Mouse (Mus musculus) embryo, embryonic 10 days (tissue): ENCODE measurements around the gene Ap1s1.
A peak's percentile ranks its signal among the peaks of the same experiment; 100 is the strongest.

Experiments
- DNase-seq: peaks from one replicate; pipeline ENCODE4 v3.0.0-alpha.2; 2015; ENCODE audit warnings: low spot score

Gene Ap1s1

DNA sequence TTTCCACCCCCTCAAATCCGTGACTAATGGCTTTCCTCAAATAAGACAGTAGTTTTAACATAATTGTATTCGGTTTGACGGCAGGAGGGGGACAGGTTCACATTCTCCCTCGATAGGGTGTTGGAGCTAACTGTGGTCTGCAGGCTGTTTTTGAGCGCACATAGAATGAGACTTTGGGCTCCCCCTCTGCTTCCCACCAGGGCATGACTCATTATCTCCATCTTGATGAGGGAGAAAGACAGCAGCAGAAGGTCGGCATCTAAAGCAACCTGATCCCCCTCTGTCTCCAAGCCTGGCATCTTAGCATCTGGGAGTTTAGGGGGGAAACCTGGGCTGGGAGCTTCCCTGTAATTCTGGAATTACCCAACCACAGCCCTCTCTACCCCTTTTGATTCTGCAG is 19.5 kb upstream of the Ap1s1 start:
- no peak for DNase-seq

DNA sequence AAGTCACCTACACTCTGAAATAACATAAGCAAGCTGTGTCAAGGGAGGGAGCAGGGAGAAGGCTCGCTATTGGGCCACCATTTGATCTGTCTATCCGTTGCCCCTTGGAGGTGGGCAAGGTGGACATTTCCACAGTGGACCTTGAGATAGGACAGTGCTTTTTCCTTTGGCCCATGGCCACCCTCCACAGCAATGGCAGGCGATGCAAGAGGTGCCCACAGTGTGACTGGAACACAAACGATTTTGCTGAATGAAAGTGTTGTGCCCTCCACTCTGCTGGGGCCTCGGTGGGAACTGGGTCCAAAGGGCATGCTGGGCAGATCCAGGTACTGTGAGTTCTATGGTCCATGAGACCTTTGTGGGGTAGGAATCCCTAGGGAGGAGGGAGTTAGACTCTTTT is 16.7 kb upstream of the Ap1s1 start:
- DNase-seq = no peak

DNA sequence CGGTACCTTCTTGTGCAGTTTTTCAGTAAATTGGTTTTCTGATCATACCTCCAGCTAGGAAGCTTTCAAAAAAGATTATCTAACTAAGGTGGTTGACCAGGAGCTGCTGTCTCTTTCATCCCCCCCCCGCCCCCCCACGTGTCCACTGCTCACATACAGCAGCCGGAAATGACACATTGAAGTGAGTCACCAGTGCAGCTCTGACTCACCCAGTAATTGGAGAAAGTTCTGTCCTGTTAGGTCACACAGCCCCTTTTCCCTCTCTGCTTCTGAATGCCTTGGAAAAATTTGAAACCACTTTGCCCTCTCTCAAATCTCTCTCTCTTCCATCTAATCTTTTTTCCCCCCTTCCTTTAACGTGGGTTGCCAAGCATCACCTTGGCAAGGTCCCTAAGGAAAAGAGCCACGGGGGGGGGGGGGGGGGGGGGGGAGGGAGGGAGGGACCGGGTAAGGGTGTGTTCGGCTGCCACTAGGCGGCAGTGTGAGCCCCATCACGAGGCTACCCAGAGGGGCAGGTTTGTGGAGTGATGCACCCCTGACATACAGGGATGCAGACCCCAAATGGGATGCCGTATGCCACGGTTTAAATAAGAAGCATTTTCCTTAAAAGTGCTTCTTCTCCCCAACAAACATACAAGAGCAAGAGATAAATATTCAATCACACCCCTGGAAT is 16.0 kb upstream of the Ap1s1 start:
- DNase-seq = peak; percentile 54

DNA sequence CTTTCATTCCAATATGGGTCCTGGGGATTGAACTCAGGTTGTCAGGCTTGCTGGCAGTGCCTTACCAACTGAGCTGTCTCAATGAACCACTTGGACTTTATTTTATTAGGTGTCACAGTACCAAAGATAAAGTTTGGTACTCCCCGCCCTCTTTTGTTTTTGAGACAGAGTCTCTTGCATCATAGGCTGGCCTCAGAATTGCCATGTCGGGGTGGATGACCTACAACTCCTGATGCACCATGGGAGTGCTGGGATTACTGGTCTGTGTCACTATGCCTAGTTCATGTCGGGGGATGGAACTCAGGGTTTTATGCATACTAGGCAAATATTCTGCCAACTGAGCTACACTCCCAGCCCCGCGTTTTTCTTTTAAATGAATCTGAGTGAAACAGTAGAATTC is 8.9 kb upstream of the Ap1s1 start:
- no peak for DNase-seq

DNA sequence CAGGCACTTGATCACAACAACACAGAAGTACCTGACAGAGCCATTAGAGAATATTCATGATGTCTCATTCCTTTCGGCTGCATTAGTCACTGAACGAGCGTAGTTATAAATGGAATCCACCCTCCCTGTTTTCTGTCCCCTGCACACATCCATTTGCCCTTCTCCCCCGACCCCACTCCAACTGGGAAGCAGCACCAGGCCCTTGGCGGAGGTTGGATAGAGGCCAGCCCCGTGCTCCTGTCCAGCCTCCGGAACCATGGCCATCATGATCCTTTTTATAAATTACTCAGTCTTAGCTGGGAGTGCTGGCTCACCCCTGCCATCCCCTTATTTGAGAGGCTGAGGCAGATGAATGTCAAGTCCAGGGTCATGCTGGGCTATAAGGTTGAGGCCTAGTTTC is 8.4 kb upstream of the Ap1s1 start:
- no peak for DNase-seq

DNA sequence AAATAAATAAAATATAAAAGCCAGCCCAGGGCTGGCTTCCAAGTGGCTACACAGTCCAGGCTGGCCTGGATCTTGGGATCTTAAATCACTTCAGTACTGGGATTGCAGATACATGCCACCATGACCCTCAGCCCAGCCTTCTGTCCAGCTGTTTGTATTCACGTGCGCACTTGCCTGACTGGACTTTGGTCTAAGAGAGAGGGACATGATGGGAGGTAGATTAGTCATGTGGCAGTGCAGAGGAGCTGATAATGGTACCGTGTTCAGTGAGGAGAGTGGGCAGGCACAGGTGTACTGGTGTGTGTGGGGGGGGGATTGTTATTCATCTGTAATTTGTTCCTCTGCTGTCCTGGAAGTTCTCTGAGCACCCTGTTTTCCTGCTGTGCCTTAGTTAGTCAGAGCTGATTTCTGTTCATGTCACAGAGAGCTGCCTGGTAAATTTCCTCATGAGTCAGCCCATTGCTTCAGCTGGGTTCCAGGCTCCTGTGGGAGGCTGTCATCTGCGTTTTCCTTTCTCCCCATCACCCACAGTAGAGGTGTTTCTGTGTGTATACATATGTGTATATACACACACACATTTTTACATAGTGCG is 6.1 kb upstream of the Ap1s1 start:
- DNase-seq = no peak

DNA sequence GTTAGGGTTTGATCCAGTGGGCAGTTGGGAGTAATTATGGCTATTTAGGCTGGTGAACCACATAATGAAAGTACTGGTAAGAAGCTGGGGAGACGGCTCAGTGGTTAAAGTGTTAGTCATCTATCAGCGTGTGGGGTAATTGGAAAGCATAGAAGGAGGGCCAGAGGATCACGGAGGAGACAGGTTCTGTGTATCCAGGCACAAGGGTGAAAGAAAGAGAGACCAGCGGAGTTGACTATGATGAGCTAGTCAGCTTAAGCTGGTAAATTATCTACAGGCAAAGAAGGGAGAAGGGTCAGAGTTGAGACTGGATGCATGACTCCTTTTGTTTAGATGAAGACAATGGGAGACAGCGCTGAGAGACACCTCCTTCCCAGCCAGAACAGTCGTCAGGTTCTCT is 5.2 kb upstream of the Ap1s1 start:
- DNase-seq = no peak

DNA sequence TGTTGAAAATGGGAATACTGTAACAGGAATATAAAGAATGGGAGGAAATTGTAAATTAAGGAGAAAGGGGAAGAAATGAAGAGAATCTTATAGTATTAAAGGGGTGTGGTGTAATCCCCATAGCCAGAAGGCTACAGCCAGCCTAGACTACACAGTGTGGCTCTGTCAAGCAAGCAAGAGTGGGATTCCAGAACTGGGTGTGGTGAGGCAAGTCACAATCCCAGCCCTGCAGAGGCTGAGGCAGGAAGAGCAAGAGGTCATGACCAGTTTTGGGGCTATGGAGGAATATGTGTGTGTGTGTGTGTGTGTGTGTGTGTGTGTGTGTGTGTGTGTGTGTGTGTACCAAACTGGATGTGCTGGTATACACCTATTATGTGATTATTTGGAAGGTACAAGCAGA is 1.1 kb upstream of the Ap1s1 start:
- DNase-seq = no peak

DNA sequence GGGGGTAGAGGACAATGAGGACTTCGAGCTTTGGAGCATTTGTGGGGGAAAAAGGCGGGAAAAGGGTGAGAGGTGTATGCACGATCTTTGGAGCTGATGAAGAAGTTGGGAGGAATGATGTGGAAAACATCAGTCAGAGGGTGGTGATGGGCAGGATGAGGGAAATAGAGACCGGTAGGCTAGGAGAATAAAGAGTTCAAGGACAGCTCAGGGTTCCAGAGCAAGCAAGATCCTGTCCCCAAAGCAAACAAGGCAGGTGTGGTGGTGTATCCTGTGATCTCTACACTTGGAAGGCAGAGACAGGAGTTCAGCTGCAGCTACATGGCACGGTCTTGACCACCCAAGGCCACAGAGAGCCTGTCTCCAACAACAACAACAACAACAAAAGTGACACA is 386 bp upstream of the Ap1s1 start:
- no peak for DNase-seq

DNA sequence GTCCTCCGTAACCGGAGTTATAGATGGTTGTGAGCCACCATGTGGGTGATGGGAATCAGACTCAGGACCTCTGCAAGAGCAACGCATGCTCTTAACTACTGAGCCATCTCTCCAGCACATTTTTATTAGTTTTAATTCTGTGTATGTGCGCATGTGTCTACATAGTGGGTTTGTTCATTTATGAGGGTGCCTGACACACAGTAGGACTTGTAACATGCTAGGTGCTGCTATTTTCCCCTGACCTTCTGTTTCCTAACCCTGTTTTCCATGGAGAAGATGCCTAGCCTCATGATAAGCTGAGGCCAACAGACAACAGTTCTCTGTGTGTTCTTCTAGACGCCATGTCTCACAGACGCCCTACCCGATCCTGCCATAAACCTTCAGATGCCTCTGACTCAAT is 1.9 kb downstream of the Ap1s1 start:
- no peak for DNase-seq

DNA sequence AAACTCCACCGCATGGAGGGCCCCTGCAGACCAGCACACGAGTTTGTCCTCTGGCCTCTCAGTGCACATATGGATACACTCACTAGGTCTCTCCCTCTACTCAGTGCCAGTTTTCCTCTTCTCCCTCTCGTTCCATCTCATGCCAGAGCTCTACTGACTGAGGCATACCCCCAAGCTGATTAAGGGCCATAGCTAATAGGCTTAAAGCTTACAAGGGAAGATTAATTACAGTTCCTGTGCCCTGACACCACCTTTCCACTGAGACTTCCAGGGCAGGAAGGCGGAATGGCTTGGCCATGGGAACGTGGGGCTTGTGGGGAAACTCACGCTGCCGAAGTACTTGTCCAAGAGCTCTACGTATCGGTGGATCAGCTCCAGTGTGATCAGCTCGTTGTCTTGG is 4.5 kb downstream of the Ap1s1 start:
- no peak for DNase-seq

DNA sequence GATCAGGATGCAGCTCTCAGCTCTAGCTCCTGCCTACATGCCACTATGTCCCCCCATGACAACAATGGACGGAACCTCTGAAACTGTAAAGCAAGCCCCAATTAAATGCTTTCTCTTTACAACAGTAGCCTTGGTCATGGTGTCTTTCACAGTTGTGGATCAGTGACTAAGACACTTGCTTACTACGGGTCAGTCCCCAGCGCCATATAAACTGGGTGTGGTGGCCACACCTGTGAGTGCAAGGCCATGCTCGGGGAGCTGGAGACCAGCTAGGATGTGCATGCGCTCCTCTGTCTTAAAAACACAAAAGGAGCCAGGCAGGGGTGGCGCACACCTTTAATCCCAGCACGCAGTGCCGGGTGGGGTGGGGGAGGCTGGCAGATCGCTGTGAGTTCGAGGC is 6.5 kb downstream of the Ap1s1 start:
- DNase-seq = no peak

DNA sequence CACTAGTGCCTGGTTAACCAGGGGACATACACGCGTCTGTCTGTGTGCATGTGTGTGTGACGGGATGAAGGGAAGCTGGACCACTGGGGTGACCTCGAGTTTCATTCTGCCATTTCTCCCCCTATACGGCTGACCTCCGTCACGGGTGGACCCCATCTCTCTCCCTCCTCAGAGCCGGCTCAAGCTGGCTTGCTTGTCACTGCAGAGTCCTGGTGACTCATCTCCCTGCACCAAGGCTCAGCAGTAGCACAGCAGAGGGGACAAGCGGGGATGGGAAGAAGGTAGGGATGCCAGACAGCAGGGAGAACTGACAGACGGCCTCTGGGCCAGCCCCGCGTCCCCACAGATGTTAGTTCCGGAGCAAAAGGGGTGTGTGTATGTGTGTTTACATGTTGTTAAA is 9.7 kb downstream of the Ap1s1 start:
- no peak for DNase-seq

DNA sequence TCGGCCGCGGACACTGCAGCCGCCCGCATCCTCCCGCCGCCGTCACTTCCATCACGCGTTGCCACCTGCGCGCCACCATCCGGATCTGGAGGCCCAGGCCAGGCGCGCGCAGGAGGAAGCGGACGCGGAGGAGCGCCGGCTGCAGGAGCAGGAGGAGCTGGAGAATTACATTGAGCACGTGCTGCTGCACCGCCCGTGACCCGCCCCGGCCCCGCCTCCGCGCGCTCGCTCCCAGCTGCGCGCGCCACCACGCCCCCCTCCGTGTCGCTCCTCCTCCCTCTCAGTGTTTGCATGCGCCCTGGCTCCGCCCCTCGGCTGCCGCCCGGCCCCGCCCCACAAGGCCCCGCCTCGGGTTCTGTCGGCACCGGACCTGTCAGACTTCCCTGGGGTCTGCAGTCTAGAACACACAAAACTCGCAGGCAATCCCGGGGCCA is 13.3 kb downstream of the Ap1s1 start:
- DNase-seq = peak; percentile 92

DNA sequence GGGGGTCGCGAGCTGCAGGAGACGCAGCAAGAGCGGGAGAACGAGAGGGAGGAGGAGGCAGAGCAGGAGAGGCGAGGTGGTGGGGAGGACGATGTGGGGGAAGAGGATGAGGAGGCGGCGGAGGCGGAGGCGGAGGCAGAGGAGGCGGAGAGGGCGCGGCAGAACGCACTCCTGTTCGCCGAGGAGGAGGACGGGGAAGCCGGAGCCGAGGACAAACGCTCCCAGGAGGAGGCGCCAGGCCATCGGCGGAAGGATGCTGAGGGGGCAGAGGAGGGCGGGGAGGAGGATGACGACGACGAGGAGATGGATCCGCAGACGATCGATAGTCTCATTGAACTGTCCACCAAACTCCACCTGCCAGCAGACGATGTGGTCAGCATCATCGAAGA is 13.9 kb downstream of the Ap1s1 start:
- DNase-seq = peak; percentile 33

DNA sequence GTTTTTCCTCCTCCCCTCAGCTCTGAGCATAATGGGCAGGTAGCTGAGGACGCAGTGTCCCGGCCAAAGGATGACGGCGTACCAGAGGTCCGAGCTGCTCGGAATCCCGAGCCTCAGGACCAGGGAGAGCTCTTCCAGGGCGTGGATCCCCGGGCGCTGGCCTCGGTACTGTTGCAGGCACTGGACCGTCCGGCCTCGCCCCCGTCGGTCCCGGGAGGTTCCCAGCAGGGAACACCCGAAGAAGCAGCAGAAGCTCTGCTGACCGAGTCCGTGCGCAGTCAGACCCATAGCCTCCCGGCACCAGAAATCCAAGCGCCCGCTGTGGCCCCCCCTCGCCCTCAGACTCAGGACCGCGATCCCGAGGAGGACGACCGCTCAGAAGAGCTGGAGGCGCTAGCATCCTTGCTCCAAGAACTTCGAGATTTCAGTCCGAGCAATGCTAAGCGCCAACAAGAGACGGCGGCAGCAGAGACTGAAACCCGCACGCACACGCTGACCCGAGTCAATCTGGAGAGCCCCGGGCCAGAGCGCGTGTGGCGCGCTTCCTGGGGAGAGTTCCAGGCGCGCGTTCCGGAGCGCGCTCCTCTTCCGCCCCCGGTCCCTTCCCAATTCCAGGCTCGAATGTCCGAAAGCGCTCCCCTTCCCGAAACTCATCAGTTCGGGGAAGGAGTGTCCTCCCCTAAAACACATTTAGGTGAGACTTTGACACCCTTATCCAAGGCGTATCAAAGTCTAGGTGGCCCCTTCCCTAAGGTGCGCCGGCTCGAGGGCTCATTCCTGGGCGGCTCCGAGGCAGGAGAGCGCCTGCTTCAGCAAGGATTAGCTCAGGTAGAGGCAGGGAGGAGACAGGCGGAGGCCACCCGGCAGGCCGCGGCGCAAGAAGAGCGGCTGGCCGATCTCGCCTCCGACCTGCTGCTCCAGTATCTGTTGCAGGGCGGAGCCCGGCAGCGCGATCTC is 14.6 kb downstream of the Ap1s1 start:
- DNase-seq = peak; percentile 43

DNA sequence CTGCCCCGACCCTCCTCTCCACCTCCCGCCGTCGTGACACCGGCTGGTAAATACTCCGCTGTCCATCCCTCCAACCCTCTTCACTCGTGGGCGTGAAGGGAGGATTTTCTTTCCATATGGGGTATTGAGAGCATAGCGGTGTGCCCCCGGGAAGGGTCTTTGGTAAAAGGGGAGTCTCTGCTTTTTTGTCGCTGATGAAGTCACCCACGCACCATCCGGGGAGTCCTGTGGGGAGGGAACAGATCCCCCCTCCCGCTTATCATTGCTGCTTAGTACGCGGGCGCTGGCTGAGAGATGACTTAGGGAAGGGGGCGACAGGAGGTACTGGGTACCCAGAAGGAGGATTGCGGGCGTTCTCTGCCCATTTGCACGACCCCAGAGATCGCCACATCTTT is 15.5 kb downstream of the Ap1s1 start:
- no peak for DNase-seq

DNA sequence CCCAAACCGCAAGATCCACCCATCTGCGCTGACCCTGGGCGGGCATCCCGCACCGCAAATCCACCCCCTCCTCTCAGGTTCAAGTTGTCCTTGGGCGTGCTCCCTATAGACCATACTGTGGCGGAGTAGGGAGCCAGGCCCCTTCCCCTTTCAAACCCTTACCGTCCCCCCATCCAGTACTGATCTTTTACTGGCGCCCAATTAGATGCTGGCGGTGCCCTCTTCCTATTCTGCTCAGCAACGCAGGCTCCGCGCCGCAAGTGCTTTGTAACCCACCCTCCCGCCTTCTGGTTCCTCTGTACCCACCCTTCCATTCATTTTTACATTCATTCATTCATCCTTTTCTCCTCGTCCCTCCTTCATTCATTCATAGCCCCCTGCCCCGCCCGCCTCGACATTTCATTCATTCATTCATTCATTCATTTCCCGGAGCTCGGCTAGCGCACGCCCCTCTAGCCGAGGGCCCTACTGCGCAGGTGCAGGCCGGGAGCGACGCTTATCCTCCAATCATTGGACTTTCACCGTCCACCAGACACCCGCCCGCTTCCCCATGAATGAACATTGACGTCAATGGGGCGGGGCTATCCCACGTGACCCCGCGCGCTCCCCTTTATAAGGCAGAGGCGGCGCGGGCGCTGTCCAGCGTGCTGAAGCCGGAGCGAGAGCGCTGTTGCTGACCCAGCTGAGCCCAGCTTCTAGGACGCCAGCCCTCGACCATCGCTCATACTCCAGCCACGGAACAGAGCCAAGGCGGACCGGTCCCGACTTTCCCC is 16.1 kb downstream of the Ap1s1 start:
- peak; percentile 99 for DNase-seq

DNA sequence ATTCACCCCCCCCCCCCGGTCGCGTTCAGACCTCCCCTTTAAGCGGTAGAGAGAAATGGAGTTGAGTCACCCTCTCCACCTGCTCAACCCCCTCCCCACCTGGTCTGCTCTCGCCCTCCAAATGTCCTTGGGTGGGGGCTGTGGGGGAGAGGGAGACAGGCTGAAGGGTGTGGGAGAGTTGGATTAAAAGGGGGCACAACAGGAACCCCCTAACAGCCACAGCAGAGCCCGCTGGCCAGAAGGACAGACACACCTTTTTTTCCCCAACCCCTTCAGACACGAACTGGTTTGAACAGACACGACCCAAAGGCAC is 16.7 kb downstream of the Ap1s1 start:
- DNase-seq = no peak

DNA sequence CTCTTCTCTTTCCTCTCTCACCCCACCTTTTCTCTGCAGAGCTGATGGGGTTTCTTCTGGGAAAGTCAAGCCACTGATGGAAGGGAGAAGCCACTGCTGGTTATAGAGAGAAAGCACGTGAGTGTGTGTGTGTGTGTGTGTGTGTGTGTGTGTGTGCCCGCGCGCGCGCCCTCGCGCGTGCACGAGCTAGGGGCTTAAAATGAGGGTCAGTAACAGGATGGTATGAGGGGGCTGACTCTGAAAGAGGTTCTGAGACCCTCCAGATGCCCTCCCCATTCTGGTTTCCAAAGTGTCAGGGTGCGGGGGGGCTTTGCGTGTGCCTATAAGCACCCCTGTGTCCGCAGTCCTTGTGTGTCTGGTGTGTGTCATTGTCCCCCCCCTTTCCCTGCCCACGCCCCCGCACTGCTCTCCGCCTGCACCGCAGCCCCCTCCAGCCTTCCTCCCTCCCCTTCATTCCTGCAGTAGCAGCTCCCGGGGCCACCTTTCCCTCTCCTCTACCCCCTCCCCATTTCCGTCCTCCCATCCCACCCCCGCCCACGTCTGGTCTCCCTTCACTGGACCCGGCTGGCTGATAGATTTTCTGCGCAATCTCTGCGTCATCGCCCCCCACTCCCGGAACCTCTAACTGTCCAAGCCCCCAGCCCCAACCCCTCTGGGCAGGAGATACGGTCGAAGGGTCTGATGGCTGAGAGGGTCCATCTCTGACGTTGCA is 17.2 kb downstream of the Ap1s1 start:
- no peak for DNase-seq

DNA sequence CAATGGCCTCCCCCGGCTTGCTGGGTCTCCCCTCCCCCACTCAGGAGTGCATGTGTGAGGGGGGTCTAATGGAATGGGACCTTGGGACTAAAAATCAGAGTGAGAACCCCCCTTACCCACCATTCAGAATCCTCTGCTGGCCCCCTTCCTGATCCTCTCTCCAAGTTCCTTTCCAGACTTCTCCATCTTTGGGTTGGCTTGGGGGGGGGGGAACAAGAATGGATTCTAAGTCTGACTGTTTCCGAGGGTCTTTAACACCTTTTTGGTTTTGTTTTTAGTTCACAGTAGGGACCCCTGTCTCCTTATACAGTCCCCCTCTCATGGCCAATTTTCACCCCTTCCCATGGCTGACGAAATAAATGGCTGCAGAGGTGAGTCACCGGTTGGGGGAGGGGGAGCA is 19.8 kb downstream of the Ap1s1 start, which contains the start of gene Vgf:
Gene Vgf, plus strand, starts transcription at position 301 of the 400 bp plus-strand sequence.
- DNase-seq = no peak

DNA sequence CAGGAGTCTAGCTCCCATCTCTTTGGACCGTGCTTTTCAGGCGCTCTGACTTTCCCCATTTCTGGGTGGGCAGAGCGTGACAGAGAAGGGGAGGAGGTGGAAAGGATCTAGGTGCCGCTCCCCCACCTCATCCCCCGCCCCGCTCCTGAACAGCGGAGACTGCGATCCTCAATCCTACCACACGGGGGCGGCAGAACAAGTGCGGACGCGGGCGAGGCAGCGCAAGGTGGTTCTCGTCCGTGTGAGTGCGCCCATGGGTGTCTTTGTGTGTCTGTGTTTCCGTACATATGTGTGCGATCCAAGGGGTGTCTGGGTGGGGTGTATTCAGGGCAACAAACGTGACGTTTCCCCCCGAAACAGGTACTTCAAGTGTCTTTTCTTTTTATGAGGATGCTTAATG is 20.8 kb downstream of the Ap1s1 start:
- DNase-seq = peak; percentile 82
